10 mouse cellular contexts compared by ENCODE assay signal in genomic region chr6:71438070-71438469, GRCm38 (mm10). TPM values are rescaled to one million over a fixed set of nuclear protein-coding genes. Genes with fewer than 3 reads are reported as not detected.
A peak's percentile ranks its signal among the peaks of the same experiment; 100 is the strongest.
DNase-seq lines count a peak whose midpoint lies in the region; ATAC-seq and TF ChIP-seq lines count a peak whose summit lies in the region.
"Had no signal": no experiment of that assay in that cellular context is flagged by ENCODE, and none has a peak within 500 bp of the region (broad histone marks: within the 10 kb centered on the region; RNA-seq: fewer than 3 reads in every experiment).

No protein-coding gene starts in this region.

- H3K4me1 ChIP-seq in kidney, embryonic 15.5 days: peaks cover 38% of the 10 kb centered on the region
- H3K4me1 ChIP-seq in embryonic facial prominence, embryonic 13.5 days: peaks cover 43% of the 10 kb centered on the region
- peaks cover 9% of the 10 kb centered on the region for H3K4me1 ChIP-seq in hindbrain, postnatal 0 days (ENCODE audit: insufficient read depth, low read length)
- peaks cover 32% of the 10 kb centered on the region for H3K4me1 ChIP-seq in midbrain, embryonic 16.5 days (ENCODE audit: control insufficient read depth, insufficient read depth, low read length)

- 56% methylated on average over 1 of the region's 1 CpGs for WGBS in kidney, embryonic 15.5 days
- 50% methylated on average over 1 of the region's 1 CpGs for WGBS in embryonic facial prominence, embryonic 13.5 days
- WGBS in hindbrain, postnatal 0 days: 62% methylated on average over 1 of the region's 1 CpGs
- WGBS in midbrain, embryonic 16.5 days: 38% methylated on average over 1 of the region's 1 CpGs

- no peaks in the 10 kb centered on the region for H3K9me3 ChIP-seq in kidney, embryonic 15.5 days (replicated peaks)
- no peaks in the 10 kb centered on the region for H3K9me3 ChIP-seq in embryonic facial prominence, embryonic 13.5 days
- no peaks in the 10 kb centered on the region for H3K9me3 ChIP-seq in hindbrain, postnatal 0 days (ENCODE audit: low read length)
- H3K9me3 ChIP-seq in midbrain, embryonic 16.5 days (replicated peaks; ENCODE audit: control insufficient read depth, low read length, poor library complexity, severe bottlenecking): no peaks in the 10 kb centered on the region

- no peaks in the 10 kb centered on the region for H3K27me3 ChIP-seq in kidney, embryonic 15.5 days
- H3K27me3 ChIP-seq in embryonic facial prominence, embryonic 13.5 days: no peaks in the 10 kb centered on the region
- no peaks in the 10 kb centered on the region for H3K27me3 ChIP-seq in hindbrain, postnatal 0 days (ENCODE audit: insufficient read depth, low read length)
- no peaks in the 10 kb centered on the region for H3K27me3 ChIP-seq in midbrain, embryonic 16.5 days (ENCODE audit: control insufficient read depth, insufficient read depth, low read depth, low read length)

- H3K36me3 ChIP-seq in kidney, embryonic 15.5 days: no peaks in the 10 kb centered on the region
- no peaks in the 10 kb centered on the region for H3K36me3 ChIP-seq in embryonic facial prominence, embryonic 13.5 days
- no peaks in the 10 kb centered on the region for H3K36me3 ChIP-seq in hindbrain, postnatal 0 days (ENCODE audit: insufficient read depth, low read length)
- H3K36me3 ChIP-seq in midbrain, embryonic 16.5 days (ENCODE audit: control insufficient read depth, insufficient read depth, low read length): no peaks in the 10 kb centered on the region

- 0 out of 2 replicates have a peak overlapping the region, but pooled peaks have one; percentile 1 for H3K4me3 ChIP-seq in kidney, embryonic 15.5 days (replicated peaks)
- H3K4me3 ChIP-seq in embryonic facial prominence, embryonic 13.5 days: 0 out of 2 replicates have a peak overlapping the region, but pooled peaks have one; percentile 0
- no peak overlapping the region for H3K4me3 ChIP-seq in hindbrain, postnatal 0 days (ENCODE audit: low read length)
- no peak overlapping the region for H3K4me3 ChIP-seq in midbrain, embryonic 16.5 days (ENCODE audit: low read depth, low read length)

- DNase-seq in kidney, adult 9 months: no peak
- no peak for DNase-seq in hindbrain, postnatal 0 days (ENCODE audit: low spot score)
- no peak for DNase-seq in left cerebral cortex, adult 18-20 months (ENCODE audit: low spot score in 2 of 2)
- DNase-seq in spleen, adult 12 weeks (ENCODE audit: low spot score): no peak
- DNase-seq in frontal cortex, adult 2 months (ENCODE audit: extremely low spot score in 1 of 2, low spot score in 1 of 2): no peak
- DNase-seq: cerebellum, adult 8-10 months; right cerebral cortex, postnatal 25 days had no signal

- TF ChIP-seq CTCF in hindbrain, postnatal 0 days (IDR thresholded peaks at IDR 0.05; ENCODE audit: low read depth): no peak

- no peak for ATAC-seq in kidney, embryonic 15.5 days (replicated peaks; ENCODE audit: low FRiP score)
- no peak for ATAC-seq in embryonic facial prominence, embryonic 13.5 days (ENCODE audit: insufficient number of reproducible peaks, insufficient read depth, low FRiP score, low TSS enrichment, low read depth)
- no peak for ATAC-seq in hindbrain, postnatal 0 days
- no peak for ATAC-seq in midbrain, embryonic 16.5 days

- H3K9ac ChIP-seq in kidney, embryonic 15.5 days: no peak overlapping the region
- H3K9ac ChIP-seq in embryonic facial prominence, embryonic 13.5 days: 0 out of 2 replicates have a peak overlapping the region, but pooled peaks have one; percentile 28
- H3K9ac ChIP-seq in hindbrain, postnatal 0 days (replicated peaks; ENCODE audit: low read length): no peak overlapping the region
- no peak overlapping the region for H3K9ac ChIP-seq in midbrain, embryonic 16.5 days (ENCODE audit: low read depth, low read length)

- peak overlapping the region; percentile 36 for H3K4me2 ChIP-seq in kidney, embryonic 15.5 days
- H3K4me2 ChIP-seq in embryonic facial prominence, embryonic 13.5 days: peak overlapping the region; percentile 80
- H3K4me2 ChIP-seq in hindbrain, postnatal 0 days (ENCODE audit: low read depth, low read length): peak overlapping the region; percentile 80
- H3K4me2 ChIP-seq in midbrain, embryonic 16.5 days (ENCODE audit: low read length): peak overlapping the region; percentile 41

- no peak overlapping the region for H3K27ac ChIP-seq in kidney, embryonic 15.5 days
- no peak overlapping the region for H3K27ac ChIP-seq in embryonic facial prominence, embryonic 13.5 days
- no peak overlapping the region for H3K27ac ChIP-seq in hindbrain, postnatal 0 days
- H3K27ac ChIP-seq in midbrain, embryonic 16.5 days (ENCODE audit: low read length): no peak overlapping the region

RNA-seq across cellular contexts. Expression of gene Rmnd5a, which starts 2.4 kb away (rescaled TPM):
- polyA plus RNA-seq in kidney, embryonic 15.5 days (2015; fragmentation: Nextera tagmentation; extraction: Ambion mirVana): 14.1 and 14.7 TPM in 2 replicates
- 10.6 and 13.0 TPM in 2 replicates for polyA plus RNA-seq in embryonic facial prominence, embryonic 13.5 days (2015; fragmentation: Nextera tagmentation; extraction: Ambion mirVana)
- 44.9 and 46.1 TPM in 2 replicates for total RNA-seq in hindbrain, postnatal 0 days (2014; rRNA removed)
- polyA plus RNA-seq in hindbrain, postnatal 0 days (2015; fragmentation: Nextera tagmentation; extraction: Ambion mirVana): 8.6 TPM in 2 replicates
- 7.0 and 8.1 TPM in 2 replicates for polyA plus RNA-seq in midbrain, embryonic 16.5 days (2015; fragmentation: Nextera tagmentation; extraction: Ambion mirVana)
- total RNA-seq in left cerebral cortex, adult 18-20 months (2021): 100 to 1,000 TPM in 1 of 2 experiments, 10 to 100 TPM in 1; 99.0 to 106 TPM
- polyA plus RNA-seq in frontal cortex, adult 2 months (2012; rRNA removed): 67.5 and 67.8 TPM in 2 replicates

RNA-seq across cellular contexts. Expression of gene Rnf103, which starts 55.6 kb away (rescaled TPM):
- polyA plus RNA-seq in kidney, embryonic 15.5 days (2015; fragmentation: Nextera tagmentation; extraction: Ambion mirVana): 16.7 and 17.2 TPM in 2 replicates
- polyA plus RNA-seq in embryonic facial prominence, embryonic 13.5 days (2015; fragmentation: Nextera tagmentation; extraction: Ambion mirVana): 14.0 and 16.3 TPM in 2 replicates
- 27.9 and 30.4 TPM in 2 replicates for total RNA-seq in hindbrain, postnatal 0 days (2014; rRNA removed)
- polyA plus RNA-seq in hindbrain, postnatal 0 days (2015; fragmentation: Nextera tagmentation; extraction: Ambion mirVana): 23.2 and 25.5 TPM in 2 replicates
- 22.0 and 23.0 TPM in 2 replicates for polyA plus RNA-seq in midbrain, embryonic 16.5 days (2015; fragmentation: Nextera tagmentation; extraction: Ambion mirVana)
- total RNA-seq in left cerebral cortex, adult 18-20 months (2021): 10 to 100 TPM; 48.6 to 52.3 TPM
- 33.2 and 34.8 TPM in 2 replicates for polyA plus RNA-seq in frontal cortex, adult 2 months (2012; rRNA removed)

Comparison
In these comparisons a context has a peak if more than half of its experiments do, and no peak if none do; other contexts are left out.
1. H3K4me3 ChIP-seq: peak in kidney, embryonic 15.5 days (single experiment) and embryonic facial prominence, embryonic 13.5 days (single experiment); none in hindbrain, postnatal 0 days (single experiment) and midbrain, embryonic 16.5 days (single experiment).
2. Peak in every context shown above with its lines, with median percentiles within 50 percentile points of each other: H3K4me2 ChIP-seq.